Mouse (Mus musculus): ENCODE measurements around the gene Sphk1. TPM values are rescaled to one million over a fixed set of nuclear protein-coding genes. Genes with fewer than 3 reads are reported as not detected.

The Sphk1 gene
- polyA plus RNA-seq, 1 experiment = 0.10 TPM

- TF ChIP-seq FLI1 (IDR thresholded peaks at IDR 0.05; ENCODE audit: low read length) (no peak), GATA1 (IDR thresholded peaks at IDR 0.05; ENCODE audit: borderline replicate concordance, low read length) (no peak)
- H3K27me3 ChIP-seq (replicated peaks) = peaks cover 7% of the 10 kb centered on the region
- peak overlapping the region; percentile 79 for H3K4me3 ChIP-seq (replicated peaks)
- no peaks in the 10 kb centered on the region for H3K9me3 ChIP-seq
- peaks cover 56% of the 10 kb centered on the region for H3K36me3 ChIP-seq (replicated peaks; ENCODE audit: low read length)
- H3K4me1 ChIP-seq = peaks cover 94% of the 10 kb centered on the region
Observed at GRCm38 (mm10) chr11:116554171-116554878, 23.6 kb downstream of the Sphk1 start.

GRCm38 (mm10) chr11:116555572-116555971 is 24.8 kb downstream of the Sphk1 start:
- peaks cover 53% of the 10 kb centered on the region for H3K36me3 ChIP-seq (replicated peaks; ENCODE audit: low read length)
- H3K9me3 ChIP-seq = no peaks in the 10 kb centered on the region
- H3K27me3 ChIP-seq (replicated peaks) = peaks cover 7% of the 10 kb centered on the region
- peaks cover 90% of the 10 kb centered on the region for H3K4me1 ChIP-seq
- H3K4me3 ChIP-seq (replicated peaks) = peak overlapping the region; percentile 79
- no peak for TF ChIP-seq FLI1 (IDR thresholded peaks at IDR 0.05; ENCODE audit: low read length)
- no peak for TF ChIP-seq GATA1 (IDR thresholded peaks at IDR 0.05; ENCODE audit: borderline replicate concordance, low read length)

GRCm38 (mm10) chr11:116556308-116556707 is 25.6 kb downstream of the Sphk1 start:
- Histone ChIP-seq H3K9me3 (no peaks in the 10 kb centered on the region), H3K27me3 (replicated peaks) (peaks cover 7% of the 10 kb centered on the region), H3K36me3 (replicated peaks; ENCODE audit: low read length) (peaks cover 53% of the 10 kb centered on the region), H3K4me1 (peaks cover 90% of the 10 kb centered on the region), H3K4me3 (replicated peaks) (peak overlapping the region; percentile 79)
- no peak for TF ChIP-seq GATA1 (IDR thresholded peaks at IDR 0.05; ENCODE audit: borderline replicate concordance, low read length)
- no peak for TF ChIP-seq FLI1 (IDR thresholded peaks at IDR 0.05; ENCODE audit: low read length)

GRCm38 (mm10) chr11:116565283-116566041 is 34.7 kb downstream of the Sphk1 start:
- Histone ChIP-seq H3K36me3 (replicated peaks; ENCODE audit: low read length) (peaks cover 71% of the 10 kb centered on the region), H3K27me3 (replicated peaks) (peaks cover 9% of the 10 kb centered on the region), H3K9me3 (no peaks in the 10 kb centered on the region), H3K4me1 (peaks cover 86% of the 10 kb centered on the region), H3K4me3 (replicated peaks) (peak overlapping the region; percentile 8)
- TF ChIP-seq GATA1 (IDR thresholded peaks at IDR 0.05; ENCODE audit: borderline replicate concordance, low read length) (no peak), FLI1 (IDR thresholded peaks at IDR 0.05; ENCODE audit: low read length) (no peak)

GRCm38 (mm10) chr11:116567531-116567930 is 36.8 kb downstream of the Sphk1 start:
- Histone ChIP-seq H3K27me3 (replicated peaks) (peaks cover 9% of the 10 kb centered on the region), H3K4me1 (peaks cover 88% of the 10 kb centered on the region), H3K4me3 (replicated peaks) (peak overlapping the region; percentile 20), H3K36me3 (replicated peaks; ENCODE audit: low read length) (peaks cover 76% of the 10 kb centered on the region), H3K9me3 (no peaks in the 10 kb centered on the region)
- TF ChIP-seq GATA1 (IDR thresholded peaks at IDR 0.05; ENCODE audit: borderline replicate concordance, low read length) (no peak), FLI1 (IDR thresholded peaks at IDR 0.05; ENCODE audit: low read length) (no peak)

- TF ChIP-seq GATA1 (IDR thresholded peaks at IDR 0.05; ENCODE audit: borderline replicate concordance, low read length) (no peak), FLI1 (IDR thresholded peaks at IDR 0.05; ENCODE audit: low read length) (no peak)
- peaks cover 15% of the 10 kb centered on the region for H3K27me3 ChIP-seq (replicated peaks)
- H3K36me3 ChIP-seq (replicated peaks; ENCODE audit: low read length) = peaks cover 67% of the 10 kb centered on the region
- no peaks in the 10 kb centered on the region for H3K9me3 ChIP-seq
- peak overlapping the region; percentile 85 for H3K4me3 ChIP-seq (replicated peaks)
- peaks cover 94% of the 10 kb centered on the region for H3K4me1 ChIP-seq
Observed at GRCm38 (mm10) chr11:116570821-116571220, 40.1 kb downstream of the Sphk1 start.

- peaks cover 73% of the 10 kb centered on the region for H3K36me3 ChIP-seq (replicated peaks; ENCODE audit: low read length)
- peaks cover 97% of the 10 kb centered on the region for H3K4me1 ChIP-seq
Observed at GRCm38 (mm10) chr11:116571767-116572679, 41.3 kb downstream of the Sphk1 start.

GRCm38 (mm10) chr11:116572756-116573543 is 42.2 kb downstream of the Sphk1 start:
- Histone ChIP-seq H3K9me3 (no peaks in the 10 kb centered on the region), H3K27me3 (replicated peaks) (peaks cover 14% of the 10 kb centered on the region), H3K4me3 (replicated peaks) (peak overlapping the region; percentile 85), H3K36me3 (replicated peaks; ENCODE audit: low read length) (peaks cover 70% of the 10 kb centered on the region), H3K4me1 (peaks cover 96% of the 10 kb centered on the region)
- TF ChIP-seq GATA1 (IDR thresholded peaks at IDR 0.05; ENCODE audit: borderline replicate concordance, low read length) = no peak
- TF ChIP-seq FLI1 (IDR thresholded peaks at IDR 0.05; ENCODE audit: low read length) = no peak

More at GRCm38 (mm10) chr11:116571767-116572679, 41.3 kb downstream of the Sphk1 start:
- Histone ChIP-seq H3K9me3 (no peaks in the 10 kb centered on the region), H3K4me3 (replicated peaks) (peak overlapping the region; percentile 85), H3K27me3 (replicated peaks) (peaks cover 20% of the 10 kb centered on the region)
- TF ChIP-seq FLI1 (IDR thresholded peaks at IDR 0.05; ENCODE audit: low read length) = no peak
- no peak for TF ChIP-seq GATA1 (IDR thresholded peaks at IDR 0.05; ENCODE audit: borderline replicate concordance, low read length)

- H3K4me1 ChIP-seq = peaks cover 99% of the 10 kb centered on the region
- H3K9me3 ChIP-seq = no peaks in the 10 kb centered on the region
- H3K4me3 ChIP-seq (replicated peaks) = peak overlapping the region; percentile 66
- H3K36me3 ChIP-seq (replicated peaks; ENCODE audit: low read length) = peaks cover 81% of the 10 kb centered on the region
- peaks cover 21% of the 10 kb centered on the region for H3K27me3 ChIP-seq (replicated peaks)
- no peak for TF ChIP-seq GATA1 (IDR thresholded peaks at IDR 0.05; ENCODE audit: borderline replicate concordance, low read length)
- no peak for TF ChIP-seq FLI1 (IDR thresholded peaks at IDR 0.05; ENCODE audit: low read length)
Observed at GRCm38 (mm10) chr11:116574486-116574885, 43.8 kb downstream of the Sphk1 start.
